Mouse (Mus musculus) E14TG2a.4 (cell line): Measurements from ENCODE around the gene Shc2.

Experiments used
- CTCF ChIP-seq: conservative IDR thresholded peaks from 2 replicates; pipeline ENCODE4 v1.5.1; 2014; ENCODE audit warnings: low read length
- NANOG ChIP-seq: IDR thresholded peaks from 2 replicates; pipeline ENCODE4 v1.6.1; 2014; ENCODE audit warnings: borderline replicate concordance, low read length, mixed read lengths

GRCm38 (mm10) chr10:79638486-79639204 is 927 bp upstream of the Shc2 start:
- TF ChIP-seq CTCF, result no peak
- TF ChIP-seq NANOG, result no peak
